Mouse (Mus musculus): ENCODE measurements around the gene Vmn1r113. TPM values are rescaled to one million over a fixed set of nuclear protein-coding genes. Genes with fewer than 3 reads are reported as not detected.

Gene Vmn1r113
- not detected for polyA plus RNA-seq (2015; fragmentation: Illumina TruSeq; extraction: RNeasy Lipid Tissue Mini Kit (QIAGEN cat#74804); ENCODE audit: insufficient read depth, low read depth, low replicate concordance)

GRCm38 (mm10) chr7:20786985-20787384 is at the start of gene Vmn1r113:
Vmn1r113 (plus strand) TSS chr7:20787285.

GRCm38 (mm10) chr7:20770885-20771284 is 16.2 kb upstream of the Vmn1r113 start, which contains the start of gene Vmn1r112:
Vmn1r112 (plus strand) TSS chr7:20771185.

GRCm38 (mm10) chr7:20812086-20812485 is 25.0 kb downstream of the Vmn1r113 start, which contains the start of gene Vmn1r114:
Vmn1r114 (minus strand) TSS chr7:20812186.

Other genes with a start within 250 kb of the Vmn1r113 start
- not detected for gene Gm5726, start 241.5 kb upstream of the Vmn1r113 start, polyA plus RNA-seq (2015; fragmentation: Illumina TruSeq; extraction: RNeasy Lipid Tissue Mini Kit (QIAGEN cat#74804); ENCODE audit: insufficient read depth, low read depth, low replicate concordance)
- not detected for gene Gm4141, start 211.0 kb upstream of the Vmn1r113 start, polyA plus RNA-seq (2015; fragmentation: Illumina TruSeq; extraction: RNeasy Lipid Tissue Mini Kit (QIAGEN cat#74804); ENCODE audit: insufficient read depth, low read depth, low replicate concordance)
- gene Gm4513, start 188.3 kb upstream of the Vmn1r113 start, polyA plus RNA-seq (2015; fragmentation: Illumina TruSeq; extraction: RNeasy Lipid Tissue Mini Kit (QIAGEN cat#74804); ENCODE audit: insufficient read depth, low read depth, low replicate concordance) = not detected
- not detected for gene Vmn1r107, start 118.4 kb upstream of the Vmn1r113 start, polyA plus RNA-seq (2015; fragmentation: Illumina TruSeq; extraction: RNeasy Lipid Tissue Mini Kit (QIAGEN cat#74804); ENCODE audit: insufficient read depth, low read depth, low replicate concordance)
- gene Vmn1r111, start 84.1 kb upstream of the Vmn1r113 start, polyA plus RNA-seq (2015; fragmentation: Illumina TruSeq; extraction: RNeasy Lipid Tissue Mini Kit (QIAGEN cat#74804); ENCODE audit: insufficient read depth, low read depth, low replicate concordance) = not detected
- not detected for gene Gm10668, start 56.7 kb upstream of the Vmn1r113 start, polyA plus RNA-seq (2015; fragmentation: Illumina TruSeq; extraction: RNeasy Lipid Tissue Mini Kit (QIAGEN cat#74804); ENCODE audit: insufficient read depth, low read depth, low replicate concordance)
- gene Vmn1r112, start 16.1 kb upstream of the Vmn1r113 start, polyA plus RNA-seq (2015; fragmentation: Illumina TruSeq; extraction: RNeasy Lipid Tissue Mini Kit (QIAGEN cat#74804); ENCODE audit: insufficient read depth, low read depth, low replicate concordance) = not detected
- gene Vmn1r114, start 24.9 kb downstream of the Vmn1r113 start, polyA plus RNA-seq (2015; fragmentation: Illumina TruSeq; extraction: RNeasy Lipid Tissue Mini Kit (QIAGEN cat#74804); ENCODE audit: insufficient read depth, low read depth, low replicate concordance) = not detected
- not detected for gene Vmn1r115, start 57.7 kb downstream of the Vmn1r113 start, polyA plus RNA-seq (2015; fragmentation: Illumina TruSeq; extraction: RNeasy Lipid Tissue Mini Kit (QIAGEN cat#74804); ENCODE audit: insufficient read depth, low read depth, low replicate concordance)
- gene Vmn1r116, start 85.0 kb downstream of the Vmn1r113 start, polyA plus RNA-seq (2015; fragmentation: Illumina TruSeq; extraction: RNeasy Lipid Tissue Mini Kit (QIAGEN cat#74804); ENCODE audit: insufficient read depth, low read depth, low replicate concordance) = not detected
- gene Vmn1r117, start 96.8 kb downstream of the Vmn1r113 start, polyA plus RNA-seq (2015; fragmentation: Illumina TruSeq; extraction: RNeasy Lipid Tissue Mini Kit (QIAGEN cat#74804); ENCODE audit: insufficient read depth, low read depth, low replicate concordance) = not detected
- not detected for gene Vmn1r118, start 125.1 kb downstream of the Vmn1r113 start, polyA plus RNA-seq (2015; fragmentation: Illumina TruSeq; extraction: RNeasy Lipid Tissue Mini Kit (QIAGEN cat#74804); ENCODE audit: insufficient read depth, low read depth, low replicate concordance)
- gene Vmn1r119, start 225.2 kb downstream of the Vmn1r113 start, polyA plus RNA-seq (2015; fragmentation: Illumina TruSeq; extraction: RNeasy Lipid Tissue Mini Kit (QIAGEN cat#74804); ENCODE audit: insufficient read depth, low read depth, low replicate concordance) = not detected

Data from pancreas, adult 10 weeks (tissue).